Mouse (Mus musculus) limb, embryonic 11.5 days (tissue): ENCODE data around the gene Gm10643. TPM values are rescaled to one million over a fixed set of nuclear protein-coding genes. Genes with fewer than 3 reads are reported as not detected.

Experiments
- ATAC-seq: fragments of 200-750 bp; cut with Nextera tagmentation; 2 replicates; pipeline ENCODE4 v1.8.0; 2017; ENCODE audit warnings: low read depth; ENCODE audit not compliant: insufficient number of reproducible peaks, low FRiP score, low TSS enrichment
- DNase-seq: peaks from one replicate; pipeline ENCODE4 v3.0.0-alpha.2; 2015; ENCODE audit warnings: low spot score
- H3K27ac ChIP-seq: fragments of 300-500 bp; sonication (generic); replicated peaks from 2 replicates; pipeline ENCODE4 v1.5.1; 2014; ENCODE audit warnings: low read depth, mild to moderate bottlenecking, low read length
- H3K27me3 ChIP-seq: fragments of 300-500 bp; sonication (generic); 2 replicates; pipeline ENCODE4 v1.6.1; 2014; ENCODE audit warnings: mild to moderate bottlenecking, low read length, mixed read lengths; ENCODE audit not compliant: control insufficient read depth, insufficient read depth
- H3K36me3 ChIP-seq: fragments of 300-500 bp; sonication (generic); 2 replicates; pipeline ENCODE4 v1.6.1; 2014; ENCODE audit warnings: mild to moderate bottlenecking, low read length, moderate library complexity, mixed read lengths; ENCODE audit not compliant: control insufficient read depth, insufficient read depth
- H3K4me1 ChIP-seq: fragments of 300-500 bp; sonication (generic); 2 replicates; pipeline ENCODE4 v1.6.1; 2014; ENCODE audit warnings: low read length, mixed read lengths; ENCODE audit not compliant: control insufficient read depth, insufficient read depth
- H3K4me2 ChIP-seq: fragments of 300-500 bp; sonication (generic); 2 replicates; pipeline ENCODE4 v1.6.1; 2014; ENCODE audit warnings: low read depth, mild to moderate bottlenecking, moderate library complexity; ENCODE audit not compliant: severe bottlenecking
- H3K4me3 ChIP-seq: fragments of 300-500 bp; sonication (generic); 2 replicates; pipeline ENCODE4 v1.5.1; 2014; ENCODE audit warnings: low read depth, low read length
- H3K9ac ChIP-seq: fragments of 300-500 bp; sonication (generic); 2 replicates; pipeline ENCODE4 v1.6.1; 2014; ENCODE audit warnings: mild to moderate bottlenecking, low read length
- H3K9me3 ChIP-seq: fragments of 300-500 bp; sonication (generic); 2 replicates; pipeline ENCODE4 v1.6.1; 2016; ENCODE audit warnings: low read length; ENCODE audit not compliant: control insufficient read depth
- WGBS: fragments of 180-500 bp; shearing (Covaris S2); extraction: QIAGEN DNeasy Blood & Tissue Kit; methylation state at CpG from one replicate; pipeline ENCODE4 v1.1.7; 2014; 5-methylcytosine and 5-hydroxymethylcytosine counted together
- polyA plus RNA-seq: library from polyadenylated mRNA; unstranded; fragments of >200 nt; fragmentation: Nextera tagmentation; extraction: Ambion mirVana; gene quantifications from 2 replicates; pipeline ENCODE4 v1.2.1, GENCODE M21; 2014

Gm10643 gene
- polyA plus RNA-seq, 1 experiment from 2014 or later, result 1.3 TPM

DNA sequence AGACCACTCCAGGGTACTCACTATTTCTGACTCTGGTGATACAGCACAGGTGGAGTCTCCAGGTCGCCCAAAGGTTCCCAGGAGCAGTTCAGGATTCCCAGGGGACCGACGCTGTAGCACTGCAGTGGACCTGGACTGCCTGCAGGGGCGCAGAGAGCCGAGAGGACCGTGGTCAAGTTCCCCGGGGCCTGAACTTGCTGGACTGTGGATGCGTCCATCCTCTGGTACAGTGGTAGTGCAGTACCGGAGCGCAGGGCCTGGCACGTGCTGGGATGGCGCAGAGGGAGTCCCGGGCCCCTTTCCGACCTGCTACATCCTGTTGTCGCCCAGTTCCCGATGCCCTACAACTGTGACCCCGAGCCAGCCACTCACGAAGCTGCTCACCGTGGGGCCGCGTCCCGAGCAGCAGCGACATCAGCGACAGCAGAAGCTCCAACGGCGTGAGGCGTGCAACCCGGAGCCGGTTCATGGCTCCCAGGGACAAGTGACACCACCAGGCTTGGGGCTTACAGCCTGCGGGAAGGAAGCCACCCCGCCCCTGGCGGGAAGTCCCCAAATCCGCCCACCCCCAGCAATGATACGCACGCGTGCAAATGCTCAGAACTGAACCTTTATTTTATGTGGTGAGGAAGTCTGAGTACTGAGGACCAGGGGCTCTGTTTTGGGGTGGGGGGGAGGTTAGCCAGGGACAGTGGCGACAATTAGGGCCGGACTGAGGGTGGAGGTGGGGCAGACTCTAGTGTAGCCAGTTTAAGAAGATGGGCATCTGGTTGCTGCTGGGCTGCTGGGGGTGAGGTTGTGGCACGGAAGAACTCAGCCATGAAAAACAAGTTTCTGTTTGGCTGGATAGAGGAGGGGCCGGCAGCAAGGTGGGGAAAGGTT is 22.6 kb downstream of the Gm10643 start, which contains the start of gene Il27ra:
Il27ra (minus strand) TSS at position 524 of the 882 bp plus-strand sequence.
- Histone ChIP-seq H3K27ac (no peak within 1 kb of the TSS), H3K9ac (peak within 1 kb of the TSS; percentile 47; the same call in 1 of the 2 replicates), H3K4me3 (peak within 1 kb of the TSS; percentile 26), H3K36me3 (no peaks in the 10 kb centered on the region; the same call in 1 of the 2 replicates), H3K9me3 (no peaks in the 10 kb centered on the region), H3K4me1 (peaks cover 7% of the 10 kb centered on the region; the same call in 1 of the 2 replicates), H3K27me3 (peaks cover 45% of the 10 kb centered on the region), H3K4me2 (peak within 1 kb of the TSS; percentile 74)
- ATAC-seq (peak; percentile 52; the same call in 1 of the 2 replicates), DNase-seq (peak; percentile 81)
- WGBS, result 5% methylated on average over 40 of the region's 40 CpGs

- Histone ChIP-seq H3K9me3 (no peaks in the 10 kb centered on the region), H3K36me3 (no peaks in the 10 kb centered on the region; the same call in 1 of the 2 replicates), H3K4me1 (peaks cover 7% of the 10 kb centered on the region; the same call in 1 of the 2 replicates), H3K4me2 (no peak overlapping the region), H3K9ac (no peak overlapping the region), H3K27me3 (peaks cover 32% of the 10 kb centered on the region), H3K27ac (no peak overlapping the region), H3K4me3 (no peak overlapping the region)
- DNase-seq (peak; percentile 93), ATAC-seq (no peak)
- WGBS, result 6% methylated on average over 5 of the region's 5 CpGs
Observed at GRCm38 (mm10) chr8:84039050-84039449, 25.9 kb downstream of the Gm10643 start.

- ATAC-seq, result no peak
- no peak overlapping the region for H3K4me3 ChIP-seq
- H3K9ac ChIP-seq, result no peak overlapping the region
- no peak overlapping the region for H3K4me2 ChIP-seq
- DNase-seq, result no peak
- H3K27ac ChIP-seq, result no peak overlapping the region
- WGBS, result 81% methylated on average over 5 of the region's 5 CpGs
- H3K36me3 ChIP-seq, result no peaks in the 10 kb centered on the region; the same call in 1 of the 2 replicates
- H3K9me3 ChIP-seq, result no peaks in the 10 kb centered on the region
- H3K4me1 ChIP-seq, result peaks cover 7% of the 10 kb centered on the region; the same call in 1 of the 2 replicates
- peaks cover 21% of the 10 kb centered on the region for H3K27me3 ChIP-seq
Observed at GRCm38 (mm10) chr8:84038015-84038414, 26.9 kb downstream of the Gm10643 start.

DNA sequence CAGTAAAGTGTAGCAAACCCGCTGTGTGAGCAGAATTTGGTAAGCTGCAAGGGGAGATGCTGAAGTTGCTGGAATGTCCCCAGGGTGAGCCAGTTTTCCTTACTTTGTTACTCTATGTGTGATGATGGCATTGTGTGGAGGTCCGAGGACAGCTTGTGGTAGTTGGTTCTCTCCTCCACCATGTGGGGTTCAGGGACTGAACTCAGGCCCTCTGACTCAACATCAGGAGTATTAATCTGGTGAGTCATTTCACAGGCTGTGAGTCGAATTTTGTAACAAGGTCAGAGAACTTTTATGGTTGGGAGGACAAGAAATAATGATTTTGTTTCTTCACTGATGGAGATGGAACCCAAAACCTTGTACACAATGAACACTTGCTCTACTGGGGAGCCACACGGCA is 32.2 kb downstream of the Gm10643 start:
- Histone ChIP-seq H3K4me2 (no peak overlapping the region), H3K4me3 (no peak overlapping the region), H3K36me3 (no peaks in the 10 kb centered on the region), H3K9ac (no peak overlapping the region), H3K4me1 (no peaks in the 10 kb centered on the region), H3K27me3 (peaks cover 5% of the 10 kb centered on the region), H3K27ac (no peak overlapping the region), H3K9me3 (no peaks in the 10 kb centered on the region)
- WGBS, result 77% methylated on average over 4 of the region's 4 CpGs
- DNase-seq (no peak), ATAC-seq (no peak)

- Histone ChIP-seq H3K4me1 (0 out of 2 replicates have a peak, but pooled peaks cover 2% of the 10 kb centered on the region), H3K4me2 (no peak overlapping the region), H3K36me3 (no peaks in the 10 kb centered on the region), H3K9me3 (no peaks in the 10 kb centered on the region), H3K9ac (no peak overlapping the region), H3K4me3 (no peak overlapping the region), H3K27me3 (peaks cover 27% of the 10 kb centered on the region), H3K27ac (no peak overlapping the region)
- DNase-seq (no peak), ATAC-seq (no peak)
- 86% methylated on average over 5 of the region's 5 CpGs for WGBS
Observed at GRCm38 (mm10) chr8:84029272-84029671, 35.7 kb downstream of the Gm10643 start.

GRCm38 (mm10) chr8:84027449-84027848 is 37.5 kb downstream of the Gm10643 start:
- Histone ChIP-seq H3K4me1 (0 out of 2 replicates have a peak, but pooled peaks cover 6% of the 10 kb centered on the region), H3K36me3 (no peaks in the 10 kb centered on the region), H3K9ac (no peak overlapping the region), H3K27me3 (peaks cover 27% of the 10 kb centered on the region), H3K4me2 (no peak overlapping the region), H3K4me3 (no peak overlapping the region), H3K9me3 (no peaks in the 10 kb centered on the region), H3K27ac (no peak overlapping the region)
- DNase-seq, result peak; percentile 34
- WGBS, result 18% methylated on average over 10 of the region's 10 CpGs
- ATAC-seq, result no peak

GRCm38 (mm10) chr8:84025863-84026262 is 39.1 kb downstream of the Gm10643 start:
- peak overlapping the region; percentile 75 for H3K4me2 ChIP-seq
- H3K36me3 ChIP-seq, result no peaks in the 10 kb centered on the region
- 0 out of 2 replicates have a peak overlapping the region, but pooled peaks have one; percentile 9 for H3K9ac ChIP-seq
- peak overlapping the region; percentile 41 for H3K4me3 ChIP-seq
- H3K27ac ChIP-seq, result no peak overlapping the region
- WGBS, result under 1% methylated on average over 41 of the region's 41 CpGs
- H3K27me3 ChIP-seq, result peaks cover 36% of the 10 kb centered on the region
- no peaks in the 10 kb centered on the region for H3K9me3 ChIP-seq
- peak; percentile 72 for ATAC-seq
- DNase-seq, result peak; percentile 76
- 0 out of 2 replicates have a peak, but pooled peaks cover 9% of the 10 kb centered on the region for H3K4me1 ChIP-seq

- no peaks in the 10 kb centered on the region for H3K36me3 ChIP-seq
- H3K9me3 ChIP-seq, result no peaks in the 10 kb centered on the region
- DNase-seq (peak; percentile 79), ATAC-seq (no peak)
- no peak overlapping the region for H3K9ac ChIP-seq
- H3K27me3 ChIP-seq, result peaks cover 42% of the 10 kb centered on the region
- H3K4me2 ChIP-seq, result no peak overlapping the region
- 13% methylated on average over 10 of the region's 10 CpGs for WGBS
- 0 out of 2 replicates have a peak, but pooled peaks cover 9% of the 10 kb centered on the region for H3K4me1 ChIP-seq
- no peak overlapping the region for H3K4me3 ChIP-seq
- H3K27ac ChIP-seq, result no peak overlapping the region
Observed at GRCm38 (mm10) chr8:84024171-84024570, 40.8 kb downstream of the Gm10643 start.
